Mouse (Mus musculus) embryonic facial prominence, embryonic 12.5 days (tissue): ENCODE results near the gene Fzd7. TPM values are rescaled to one million over a fixed set of nuclear protein-coding genes. Genes with fewer than 3 reads are reported as not detected.

Experiments
- ATAC-seq: fragments of 200-750 bp; cut with Nextera tagmentation; 2 replicates; pipeline ENCODE4 v1.8.0; 2017; ENCODE audit not compliant: insufficient number of reproducible peaks, insufficient read depth, low FRiP score, low TSS enrichment
- H3K27ac ChIP-seq: fragments of 300-500 bp; sonication (generic); 2 replicates; pipeline ENCODE4 v1.5.1; 2016; ENCODE audit warnings: mild to moderate bottlenecking
- H3K27me3 ChIP-seq: fragments of 300-500 bp; sonication (generic); 2 replicates; pipeline ENCODE4 v1.6.1; 2016; ENCODE audit warnings: mild to moderate bottlenecking, moderate library complexity
- H3K36me3 ChIP-seq: fragments of 300-500 bp; sonication (generic); 2 replicates; pipeline ENCODE4 v1.6.1; 2016; ENCODE audit warnings: mild to moderate bottlenecking
- H3K4me1 ChIP-seq: fragments of 300-500 bp; sonication (generic); 2 replicates; pipeline ENCODE4 v1.6.1; 2016
- H3K4me2 ChIP-seq: fragments of 300-500 bp; sonication (generic); replicated peaks from 2 replicates; pipeline ENCODE4 v1.6.1; 2016; ENCODE audit warnings: mild to moderate bottlenecking, moderate library complexity
- H3K4me3 ChIP-seq: fragments of 300-500 bp; sonication (generic); 2 replicates; pipeline ENCODE4 v1.5.1; 2016; ENCODE audit warnings: mild to moderate bottlenecking
- H3K9ac ChIP-seq: fragments of 300-500 bp; sonication (generic); 2 replicates; pipeline ENCODE4 v1.6.1; 2016; ENCODE audit warnings: mild to moderate bottlenecking, moderate library complexity
- H3K9me3 ChIP-seq: fragments of 300-500 bp; sonication (generic); 2 replicates; pipeline ENCODE4 v1.6.1; 2016; ENCODE audit warnings: mild to moderate bottlenecking, moderate library complexity
- WGBS: fragments of 180-500 bp; shearing (Covaris S2); methylation state at CpG from one replicate; pipeline ENCODE4 v1.1.7; 2016; 5-methylcytosine and 5-hydroxymethylcytosine counted together
- polyA plus RNA-seq: library from polyadenylated mRNA; unstranded; fragments of >200 nt; fragmentation: Nextera tagmentation; extraction: Ambion mirVana; gene quantifications from 2 replicates; pipeline ENCODE4 v1.2.1, GENCODE M21; 2016

Fzd7 gene
- polyA plus RNA-seq, 1 experiment from 2014 or later, result 28.5 TPM

- 1% methylated on average over 16 of the region's 16 CpGs for WGBS
- ATAC-seq, result no peak
- H3K27me3 ChIP-seq, result no peaks in the 10 kb centered on the region
- peaks cover 51% of the 10 kb centered on the region for H3K4me1 ChIP-seq
- 0 out of 2 replicates have a peak, but pooled peaks cover 7% of the 10 kb centered on the region for H3K36me3 ChIP-seq
- peak overlapping the region; percentile 98 for H3K27ac ChIP-seq
- H3K4me3 ChIP-seq, result peak overlapping the region; percentile 94
- peak overlapping the region; percentile 95 for H3K4me2 ChIP-seq
- no peaks in the 10 kb centered on the region for H3K9me3 ChIP-seq
- peak overlapping the region; percentile 99 for H3K9ac ChIP-seq
Measured at GRCm38 (mm10) chr1:59484791-59485785, 2.9 kb downstream of the Fzd7 start.

- Histone ChIP-seq H3K27me3 (no peaks in the 10 kb centered on the region), H3K4me1 (peaks cover 44% of the 10 kb centered on the region), H3K4me3 (peak overlapping the region; percentile 94), H3K9ac (peak overlapping the region; percentile 99), H3K9me3 (no peaks in the 10 kb centered on the region), H3K27ac (no peak overlapping the region), H3K4me2 (peak overlapping the region; percentile 95), H3K36me3 (0 out of 2 replicates have a peak, but pooled peaks cover 10% of the 10 kb centered on the region)
- 16% methylated on average over 4 of the region's 4 CpGs for WGBS
- no peak for ATAC-seq
Measured at GRCm38 (mm10) chr1:59485803-59486202, 3.6 kb downstream of the Fzd7 start.

GRCm38 (mm10) chr1:59487651-59488051 is 5.4 kb downstream of the Fzd7 start:
- Histone ChIP-seq H3K4me3 (peak overlapping the region; percentile 17), H3K9me3 (no peaks in the 10 kb centered on the region), H3K27ac (peak overlapping the region; percentile 58), H3K27me3 (no peaks in the 10 kb centered on the region), H3K9ac (peak overlapping the region; percentile 5), H3K36me3 (0 out of 2 replicates have a peak, but pooled peaks cover 14% of the 10 kb centered on the region), H3K4me1 (peaks cover 56% of the 10 kb centered on the region), H3K4me2 (peak overlapping the region; percentile 54)
- WGBS, result 3% methylated on average over 10 of the region's 10 CpGs
- 0 out of 2 replicates have a peak, but pooled peaks have one; percentile 7 for ATAC-seq

- Histone ChIP-seq H3K4me3 (no peak overlapping the region), H3K27ac (peak overlapping the region; percentile 73)
Measured at GRCm38 (mm10) chr1:59488481-59488880, 6.3 kb downstream of the Fzd7 start.

GRCm38 (mm10) chr1:59488991-59489390 is 6.8 kb downstream of the Fzd7 start:
- H3K9ac ChIP-seq, result no peak overlapping the region
- peaks cover 64% of the 10 kb centered on the region for H3K4me1 ChIP-seq
- no peaks in the 10 kb centered on the region for H3K27me3 ChIP-seq
- ATAC-seq, result no peak
- H3K36me3 ChIP-seq, result 0 out of 2 replicates have a peak, but pooled peaks cover 14% of the 10 kb centered on the region
- WGBS, result 43% methylated on average over 4 of the region's 4 CpGs
- no peak overlapping the region; the same call in 1 of the 2 replicates for H3K4me2 ChIP-seq
- no peak overlapping the region for H3K4me3 ChIP-seq
- H3K9me3 ChIP-seq, result no peaks in the 10 kb centered on the region
- 0 out of 2 replicates have a peak overlapping the region, but pooled peaks have one; percentile 13 for H3K27ac ChIP-seq

More at GRCm38 (mm10) chr1:59488481-59488880, 6.3 kb downstream of the Fzd7 start:
- H3K9me3 ChIP-seq, result no peaks in the 10 kb centered on the region
- H3K36me3 ChIP-seq, result 0 out of 2 replicates have a peak, but pooled peaks cover 14% of the 10 kb centered on the region
- H3K9ac ChIP-seq, result no peak overlapping the region
- no peak for ATAC-seq
- peaks cover 62% of the 10 kb centered on the region for H3K4me1 ChIP-seq
- 41% methylated on average over 4 of the region's 4 CpGs for WGBS
- peak overlapping the region; percentile 54; the same call in 1 of the 2 replicates for H3K4me2 ChIP-seq
- H3K27me3 ChIP-seq, result no peaks in the 10 kb centered on the region

GRCm38 (mm10) chr1:59491517-59491916 is 9.3 kb downstream of the Fzd7 start:
- 81% methylated on average over 9 of the region's 9 CpGs for WGBS
- no peak overlapping the region for H3K27ac ChIP-seq
- H3K9me3 ChIP-seq, result no peaks in the 10 kb centered on the region
- peaks cover 50% of the 10 kb centered on the region for H3K4me1 ChIP-seq
- H3K9ac ChIP-seq, result no peak overlapping the region
- H3K36me3 ChIP-seq, result 0 out of 2 replicates have a peak, but pooled peaks cover 9% of the 10 kb centered on the region
- no peak overlapping the region for H3K4me3 ChIP-seq
- H3K4me2 ChIP-seq, result no peak overlapping the region
- no peaks in the 10 kb centered on the region for H3K27me3 ChIP-seq
- no peak for ATAC-seq

- no peaks in the 10 kb centered on the region for H3K9me3 ChIP-seq
- H3K36me3 ChIP-seq, result 0 out of 2 replicates have a peak, but pooled peaks cover 9% of the 10 kb centered on the region
- H3K9ac ChIP-seq, result no peak overlapping the region
- no peak overlapping the region for H3K27ac ChIP-seq
- H3K4me3 ChIP-seq, result no peak overlapping the region
- no peaks in the 10 kb centered on the region for H3K27me3 ChIP-seq
- peaks cover 43% of the 10 kb centered on the region for H3K4me1 ChIP-seq
- no peak overlapping the region for H3K4me2 ChIP-seq
- WGBS, result 53% methylated on average over 4 of the region's 4 CpGs
- no peak for ATAC-seq
Measured at GRCm38 (mm10) chr1:59492432-59492831, 10.2 kb downstream of the Fzd7 start.

- H3K4me3 ChIP-seq, result no peak overlapping the region
- ATAC-seq, result no peak
- 0 out of 2 replicates have a peak, but pooled peaks cover 2% of the 10 kb centered on the region for H3K36me3 ChIP-seq
- H3K4me2 ChIP-seq, result no peak overlapping the region
- H3K9ac ChIP-seq, result no peak overlapping the region
- no peaks in the 10 kb centered on the region for H3K9me3 ChIP-seq
- H3K4me1 ChIP-seq, result peaks cover 26% of the 10 kb centered on the region
- 88% methylated on average over 5 of the region's 5 CpGs for WGBS
- H3K27me3 ChIP-seq, result no peaks in the 10 kb centered on the region
- H3K27ac ChIP-seq, result no peak overlapping the region
Measured at GRCm38 (mm10) chr1:59495970-59496369, 13.7 kb downstream of the Fzd7 start.

GRCm38 (mm10) chr1:59497741-59498613 is 15.8 kb downstream of the Fzd7 start:
- 76% methylated on average over 6 of the region's 6 CpGs for WGBS
- Histone ChIP-seq H3K4me2 (no peak overlapping the region), H3K4me3 (no peak overlapping the region), H3K27ac (no peak overlapping the region), H3K27me3 (no peaks in the 10 kb centered on the region), H3K4me1 (peaks cover 9% of the 10 kb centered on the region), H3K36me3 (no peaks in the 10 kb centered on the region), H3K9ac (no peak overlapping the region), H3K9me3 (no peaks in the 10 kb centered on the region)
- ATAC-seq, result no peak

- Histone ChIP-seq H3K4me3 (no peak overlapping the region), H3K4me1 (peaks cover 8% of the 10 kb centered on the region; the same call in 1 of the 2 replicates), H3K4me2 (no peak overlapping the region), H3K27ac (no peak overlapping the region), H3K9ac (no peak overlapping the region), H3K9me3 (no peaks in the 10 kb centered on the region), H3K36me3 (no peaks in the 10 kb centered on the region), H3K27me3 (no peaks in the 10 kb centered on the region)
- no peak for ATAC-seq
- 75% methylated on average over 3 of the region's 3 CpGs for WGBS
Measured at GRCm38 (mm10) chr1:59499327-59499726, 17.1 kb downstream of the Fzd7 start.

GRCm38 (mm10) chr1:59502355-59502754 is 20.1 kb downstream of the Fzd7 start:
- H3K36me3 ChIP-seq, result no peaks in the 10 kb centered on the region
- H3K4me2 ChIP-seq, result no peak overlapping the region

More at GRCm38 (mm10) chr1:59502355-59502754, 20.1 kb downstream of the Fzd7 start:
- Histone ChIP-seq H3K27ac (no peak overlapping the region), H3K4me1 (peaks cover 8% of the 10 kb centered on the region; the same call in 1 of the 2 replicates), H3K4me3 (no peak overlapping the region), H3K27me3 (no peaks in the 10 kb centered on the region), H3K9me3 (no peaks in the 10 kb centered on the region), H3K9ac (no peak overlapping the region)
- ATAC-seq, result no peak
- 53% methylated on average over 2 of the region's 2 CpGs for WGBS
